ENCODE assay signal across 9 mouse cellular contexts in genomic region chr5:75862630-75862991, GRCm38 (mm10).
DNase-seq lines count a peak whose midpoint lies in the region; ATAC-seq and TF ChIP-seq lines count a peak whose summit lies in the region.
"Had no signal": no experiment of that assay in that cellular context is flagged by ENCODE, and none has a peak within 500 bp of the region (broad histone marks: within the 10 kb centered on the region; RNA-seq: fewer than 3 reads in every experiment).

No protein-coding gene starts in this region.

- ATAC-seq in G1E (ENCODE audit: extremely low read depth, insufficient number of reproducible peaks, low FRiP score, poor library complexity, severe bottlenecking), result no peak

- peak; percentile 55; the same call in 1 of the 2 replicates for TF ChIP-seq CTCF in G1E (IDR thresholded peaks at IDR 0.05; ENCODE audit: low read depth, low read length)

- intact Hi-C loops in gastrocnemius, postnatal 14 days (cut with DNase I; ENCODE audit: low total_unique reads), result loop anchor here (5.0 to 10.0 kb wide), 2 partner anchors 260 to 552 kb away; no protein-coding TSS in a partner anchor

- no peaks in the 10 kb centered on the region for H3K36me3 ChIP-seq in G1E (replicated peaks)
- H3K36me3 ChIP-seq: limb, embryonic 13.5 days had no signal

- peaks cover 36% of the 10 kb centered on the region for H3K27me3 ChIP-seq in G1E (ENCODE audit: insufficient read depth, low read length)
- H3K27me3 ChIP-seq: limb, embryonic 13.5 days had no signal

- DNase-seq in adrenal gland, adult (ENCODE audit: inconsistent age in 2 of 2, low spot score in 1 of 2), result peak; percentile 32 to 80
- DNase-seq in adrenal gland, adult 8-10 months, result no peak
- DNase-seq in G1E (ENCODE audit: low spot score), result peak; percentile 32
- DNase-seq in cerebellum, postnatal 25 days, result peak; percentile 56 to 76
- DNase-seq in gastrocnemius, postnatal 14 days, result peak; percentile 48
- peak; percentile 49 to 75 for DNase-seq in layer of hippocampus, adult 8-10 months (ENCODE audit: low spot score in 2 of 2)
- DNase-seq in lung, postnatal 36 days, result peak; percentile 74
- DNase-seq in right cerebral cortex, postnatal 25 days, result peak; percentile 48

- H3K4me3 ChIP-seq in G1E (ENCODE audit: low read depth, low read length), result no peak overlapping the region
- H3K4me3 ChIP-seq: limb, embryonic 13.5 days had no signal

- peaks cover 10% of the 10 kb centered on the region for H3K4me1 ChIP-seq in G1E (ENCODE audit: insufficient read depth, low read depth, low read length)
- H3K4me1 ChIP-seq: limb, embryonic 13.5 days had no signal

- H3K9me3 ChIP-seq in G1E (replicated peaks), result no peaks in the 10 kb centered on the region
- H3K9me3 ChIP-seq: limb, embryonic 13.5 days had no signal
